Mouse (Mus musculus): ENCODE measurements around the gene Serpina11. TPM values are rescaled to one million over a fixed set of nuclear protein-coding genes. Genes with fewer than 3 reads are reported as not detected.
A peak's percentile ranks its signal among the peaks of the same experiment; 100 is the strongest.

The Serpina11 gene
- polyA plus RNA-seq, 1 experiment = 0.10 TPM

DNA sequence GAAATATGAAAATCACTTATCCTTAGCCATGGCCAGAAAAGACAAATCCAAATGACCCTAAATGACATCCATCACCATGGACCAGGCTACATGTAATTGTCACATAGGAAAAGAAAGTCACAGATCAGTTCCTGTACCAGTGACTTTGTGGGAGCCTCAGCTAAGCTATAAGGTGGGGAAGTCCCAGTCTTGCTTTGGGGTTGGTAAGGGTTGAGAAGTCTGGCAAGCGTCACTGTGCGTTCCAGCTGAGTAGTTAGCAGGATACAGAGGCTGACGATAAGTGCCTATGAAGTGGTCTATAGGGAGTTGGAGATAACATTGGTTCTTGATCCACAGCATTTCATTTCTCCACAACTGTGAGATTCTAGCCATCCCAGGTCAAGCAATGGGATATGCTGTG, 25.5 kb upstream of the Serpina11 start:
- no peaks in the 10 kb centered on the region for H3K27me3 ChIP-seq (ENCODE audit: control insufficient read depth, insufficient read depth, insufficient read length)
- H3K36me3 ChIP-seq (ENCODE audit: control insufficient read depth, insufficient read depth) = no peaks in the 10 kb centered on the region
- H3K4me2 ChIP-seq (ENCODE audit: low read depth) = no peak overlapping the region
- no peaks in the 10 kb centered on the region for H3K79me2 ChIP-seq (ENCODE audit: control insufficient read depth, insufficient read depth)
- no peak overlapping the region for H3ac ChIP-seq (ENCODE audit: control insufficient read depth, insufficient read length)
- TF ChIP-seq TCF12 (IDR thresholded peaks at IDR 0.05; ENCODE audit: insufficient read depth, poor library complexity, severe bottlenecking) (no peak), POLR2A (IDR thresholded peaks at IDR 0.05; ENCODE audit: insufficient read length, low read depth) (no peak), TCF3 (IDR thresholded peaks at IDR 0.05; ENCODE audit: insufficient read length, low read depth) (no peak)
- no peak overlapping the region for H3K4me3 ChIP-seq

DNA sequence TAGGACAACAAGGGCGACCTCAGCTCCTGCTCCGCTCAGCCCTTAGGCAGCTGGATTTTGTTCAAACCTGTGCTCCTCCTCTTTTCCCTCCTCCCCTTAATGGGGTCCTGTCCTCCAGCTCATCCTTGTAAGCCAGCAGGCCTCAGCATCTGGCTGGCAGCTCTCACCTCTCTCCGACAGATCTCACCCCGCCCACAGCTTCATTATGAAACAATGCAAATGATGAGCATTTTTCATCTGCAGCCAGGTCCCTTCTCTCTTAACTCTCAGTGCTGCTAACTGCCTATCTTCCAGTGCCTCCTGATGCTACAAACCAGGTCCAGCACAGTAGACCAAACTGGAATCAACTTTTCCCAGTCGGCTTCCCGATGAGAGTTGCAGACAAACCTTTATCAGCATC, 23.9 kb upstream of the Serpina11 start, which contains the start of gene Serpina9:
Gene Serpina9 (minus strand): TSS at position 136 of the 400 bp plus-strand sequence.
- Histone ChIP-seq H3ac (ENCODE audit: control insufficient read depth, insufficient read length) (no peak within 1 kb of the TSS), H3K27me3 (ENCODE audit: control insufficient read depth, insufficient read depth, insufficient read length) (no peaks in the 10 kb centered on the region), H3K79me2 (ENCODE audit: control insufficient read depth, insufficient read depth) (no peaks in the 10 kb centered on the region), H3K4me3 (no peak within 1 kb of the TSS), H3K4me2 (ENCODE audit: low read depth) (no peak within 1 kb of the TSS), H3K36me3 (ENCODE audit: control insufficient read depth, insufficient read depth) (no peaks in the 10 kb centered on the region)
- TF ChIP-seq MYOD1 (IDR thresholded peaks at IDR 0.05; ENCODE audit: control insufficient read depth in 1 of 3, insufficient read length in 2 of 3, low read depth in 2 of 3) = no peak
- no peak for TF ChIP-seq TCF12 (IDR thresholded peaks at IDR 0.05; ENCODE audit: insufficient read depth, poor library complexity, severe bottlenecking)
- TF ChIP-seq MAX (IDR thresholded peaks at IDR 0.05; ENCODE audit: low read depth) = no peak
- TF ChIP-seq SRF (IDR thresholded peaks at IDR 0.05; ENCODE audit: control insufficient read depth, insufficient read length, low read depth) = no peak
- TF ChIP-seq MYOG (IDR thresholded peaks at IDR 0.05; ENCODE audit: control insufficient read depth in 1 of 3, insufficient read depth in 1 of 3, insufficient read length in 2 of 3, low read depth in 2 of 3) = no peak
- TF ChIP-seq TCF3 (IDR thresholded peaks at IDR 0.05; ENCODE audit: insufficient read length, low read depth) = no peak
- no peak for TF ChIP-seq POLR2A (IDR thresholded peaks at IDR 0.05; ENCODE audit: insufficient read length, low read depth)
- no peak for TF ChIP-seq E2F4 (IDR thresholded peaks at IDR 0.05; ENCODE audit: insufficient read depth)
- TF ChIP-seq REST (IDR thresholded peaks at IDR 0.05; ENCODE audit: insufficient read depth, insufficient read length) = no peak
- TF ChIP-seq CEBPB (IDR thresholded peaks at IDR 0.05; ENCODE audit: insufficient read depth, poor library complexity, severe bottlenecking) = no peak
- TF ChIP-seq USF1 (IDR thresholded peaks at IDR 0.05; ENCODE audit: low read depth) = no peak
- no peak for TF ChIP-seq POLR2AphosphoS2 (IDR thresholded peaks at IDR 0.05; ENCODE audit: insufficient read length, low read depth)

DNA sequence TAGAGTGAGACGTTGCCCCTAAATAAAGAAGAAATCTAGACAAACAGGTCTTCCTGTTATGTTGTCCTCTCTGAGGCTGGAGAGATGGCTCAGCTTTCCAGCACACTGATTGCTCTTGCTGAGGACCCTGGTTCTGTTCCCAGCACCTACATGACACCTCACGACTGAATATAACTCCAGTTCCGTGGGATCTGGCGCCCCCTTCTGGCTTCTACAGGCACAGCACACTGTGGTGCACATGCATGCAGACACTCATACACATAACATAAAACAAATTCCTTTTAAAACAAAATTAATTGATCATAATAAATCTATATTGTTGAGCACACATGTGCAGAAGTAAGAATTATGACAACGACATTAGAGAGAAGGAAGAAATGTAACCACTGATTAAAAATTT, 14.9 kb upstream of the Serpina11 start:
- Histone ChIP-seq H3K27me3 (ENCODE audit: control insufficient read depth, insufficient read depth, insufficient read length) (no peaks in the 10 kb centered on the region), H3ac (ENCODE audit: control insufficient read depth, insufficient read length) (no peak overlapping the region), H3K36me3 (ENCODE audit: control insufficient read depth, insufficient read depth) (no peaks in the 10 kb centered on the region), H3K4me2 (ENCODE audit: low read depth) (no peak overlapping the region), H3K4me3 (no peak overlapping the region), H3K79me2 (ENCODE audit: control insufficient read depth, insufficient read depth) (no peaks in the 10 kb centered on the region)
- TF ChIP-seq TCF3 (IDR thresholded peaks at IDR 0.05; ENCODE audit: insufficient read length, low read depth) (no peak), MAX (IDR thresholded peaks at IDR 0.05; ENCODE audit: low read depth) (no peak), USF1 (IDR thresholded peaks at IDR 0.05; ENCODE audit: low read depth) (no peak), SRF (IDR thresholded peaks at IDR 0.05; ENCODE audit: control insufficient read depth, insufficient read length, low read depth) (no peak), MYOG (IDR thresholded peaks at IDR 0.05; ENCODE audit: control insufficient read depth in 1 of 3, insufficient read depth in 1 of 3, insufficient read length in 2 of 3, low read depth in 2 of 3) (no peak), POLR2A (IDR thresholded peaks at IDR 0.05; ENCODE audit: insufficient read length, low read depth) (no peak), CEBPB (IDR thresholded peaks at IDR 0.05; ENCODE audit: insufficient read depth, poor library complexity, severe bottlenecking) (no peak), POLR2AphosphoS2 (IDR thresholded peaks at IDR 0.05; ENCODE audit: insufficient read length, low read depth) (no peak), REST (IDR thresholded peaks at IDR 0.05; ENCODE audit: insufficient read depth, insufficient read length) (no peak), MYOD1 (IDR thresholded peaks at IDR 0.05; ENCODE audit: control insufficient read depth in 1 of 3, insufficient read length in 2 of 3, low read depth in 2 of 3) (no peak), E2F4 (IDR thresholded peaks at IDR 0.05; ENCODE audit: insufficient read depth) (no peak), TCF12 (IDR thresholded peaks at IDR 0.05; ENCODE audit: insufficient read depth, poor library complexity, severe bottlenecking) (no peak)

DNA sequence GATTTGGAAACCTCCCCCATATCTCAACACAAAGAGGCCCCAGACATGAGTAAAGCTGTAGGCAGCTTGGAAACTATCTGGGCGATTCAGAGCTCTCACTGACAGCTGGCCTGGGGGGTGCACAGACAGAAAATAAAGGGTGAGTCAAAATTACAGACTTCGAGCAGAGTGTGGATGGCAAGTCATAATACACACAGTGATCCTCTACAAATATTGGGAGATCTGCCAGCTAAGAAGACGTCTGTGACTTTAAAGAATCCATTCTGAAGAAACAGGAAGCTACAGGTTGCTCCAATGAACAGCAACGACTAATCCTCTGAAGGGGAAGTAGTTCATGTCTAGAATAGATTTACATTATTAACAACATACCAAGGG, 13.5 kb upstream of the Serpina11 start:
- no peak overlapping the region for H3K4me3 ChIP-seq
- no peak overlapping the region for H3ac ChIP-seq (ENCODE audit: control insufficient read depth, insufficient read length)
- H3K36me3 ChIP-seq (ENCODE audit: control insufficient read depth, insufficient read depth) = no peaks in the 10 kb centered on the region
- H3K27me3 ChIP-seq (ENCODE audit: control insufficient read depth, insufficient read depth, insufficient read length) = no peaks in the 10 kb centered on the region
- H3K4me2 ChIP-seq (ENCODE audit: low read depth) = peak overlapping the region; percentile 96
- no peak for TF ChIP-seq REST (IDR thresholded peaks at IDR 0.05; ENCODE audit: insufficient read depth, insufficient read length)
- no peak for TF ChIP-seq MAX (IDR thresholded peaks at IDR 0.05; ENCODE audit: low read depth)
- peak in 2 of 3 experiments; percentile 49 to 78 for TF ChIP-seq MYOG (IDR thresholded peaks at IDR 0.05; ENCODE audit: control insufficient read depth in 1 of 3, insufficient read depth in 1 of 3, insufficient read length in 2 of 3, low read depth in 2 of 3)
- TF ChIP-seq POLR2AphosphoS2 (IDR thresholded peaks at IDR 0.05; ENCODE audit: insufficient read length, low read depth) = no peak
- no peak for TF ChIP-seq CEBPB (IDR thresholded peaks at IDR 0.05; ENCODE audit: insufficient read depth, poor library complexity, severe bottlenecking)
- peak; percentile 73 for TF ChIP-seq TCF12 (IDR thresholded peaks at IDR 0.05; ENCODE audit: insufficient read depth, poor library complexity, severe bottlenecking)
- TF ChIP-seq TCF3 (IDR thresholded peaks at IDR 0.05; ENCODE audit: insufficient read length, low read depth) = no peak
- TF ChIP-seq SRF (IDR thresholded peaks at IDR 0.05; ENCODE audit: control insufficient read depth, insufficient read length, low read depth) = no peak
- peak; percentile 21 to 58 (median 21) for TF ChIP-seq MYOD1 (IDR thresholded peaks at IDR 0.05; ENCODE audit: control insufficient read depth in 1 of 3, insufficient read length in 2 of 3, low read depth in 2 of 3)
- TF ChIP-seq POLR2A (IDR thresholded peaks at IDR 0.05; ENCODE audit: insufficient read length, low read depth) = no peak
- no peaks in the 10 kb centered on the region for H3K79me2 ChIP-seq (ENCODE audit: control insufficient read depth, insufficient read depth)

All from myocyte (in vitro differentiated cells).